Mouse (Mus musculus) myocyte (in vitro differentiated cells): ENCODE measurements around the gene Mov10. TPM values are rescaled to one million over a fixed set of nuclear protein-coding genes. Genes with fewer than 3 reads are reported as not detected.

ENCODE experiments used
- H3K27me3 ChIP-seq: one replicate; pipeline ENCODE4 v1.6.1; 2011; ENCODE audit not compliant: control insufficient read depth, insufficient read depth, insufficient read length
- H3K36me3 ChIP-seq: one replicate; pipeline ENCODE4 v1.6.1; 2011; ENCODE audit not compliant: control insufficient read depth, insufficient read depth
- H3K4me2 ChIP-seq: one replicate; pipeline ENCODE4 v1.6.1; 2011; ENCODE audit warnings: low read depth, control low read depth
- H3K4me3 ChIP-seq: one replicate; pipeline ENCODE4 v1.5.1; 2011; ENCODE audit warnings: mild to moderate bottlenecking, control low read depth, moderate library complexity
- H3K79me2 ChIP-seq: one replicate; pipeline ENCODE4 v1.6.1; 2011; ENCODE audit not compliant: control insufficient read depth, insufficient read depth
- H3ac ChIP-seq: one replicate; pipeline ENCODE4 v1.6.1; 2011; ENCODE audit not compliant: control insufficient read depth, insufficient read length
- CEBPB ChIP-seq: IDR thresholded peaks from 2 replicates; pipeline ENCODE4 v1.6.1; 2011; ENCODE audit warnings: mild to moderate bottlenecking, moderate library complexity; ENCODE audit not compliant: poor library complexity, insufficient read depth, severe bottlenecking
- E2F4 ChIP-seq: IDR thresholded peaks from one replicate; pipeline ENCODE4 v1.6.1; 2011; ENCODE audit warnings: mild to moderate bottlenecking, control low read depth, moderate library complexity; ENCODE audit not compliant: insufficient read depth
- MAX ChIP-seq: IDR thresholded peaks from one replicate; pipeline ENCODE4 v1.6.1; 2011; ENCODE audit warnings: low read depth, mild to moderate bottlenecking, control low read depth
- MYOD1 ChIP-seq, 3 experiments: IDR thresholded peaks; one replicate each; pipeline ENCODE4 v1.6.1; 2011; ENCODE audit warnings: control low read depth in 2 of 3, low read depth in 2 of 3, mild to moderate bottlenecking in 2 of 3, moderate library complexity in 1 of 3; ENCODE audit not compliant: insufficient read length in 2 of 3, control insufficient read depth in 1 of 3
- MYOG ChIP-seq, 3 experiments: IDR thresholded peaks; one replicate each; pipeline ENCODE4 v1.6.1; 2011; ENCODE audit warnings: control low read depth in 2 of 3, low read depth in 2 of 3, mild to moderate bottlenecking in 2 of 3; ENCODE audit not compliant: insufficient read length in 2 of 3, control insufficient read depth in 1 of 3, insufficient read depth in 1 of 3
- POLR2A ChIP-seq: IDR thresholded peaks from one replicate; pipeline ENCODE4 v1.6.1; 2011; ENCODE audit warnings: low read depth, mild to moderate bottlenecking, control low read depth, moderate library complexity; ENCODE audit not compliant: insufficient read length
- POLR2AphosphoS2 ChIP-seq: IDR thresholded peaks from one replicate; pipeline ENCODE4 v1.6.1; 2011; ENCODE audit warnings: low read depth, control low read depth; ENCODE audit not compliant: insufficient read length
- REST ChIP-seq: IDR thresholded peaks from one replicate; pipeline ENCODE4 v1.6.1; 2011; ENCODE audit warnings: mild to moderate bottlenecking, control low read depth, moderate library complexity; ENCODE audit not compliant: insufficient read depth, insufficient read length
- SRF ChIP-seq: IDR thresholded peaks from one replicate; pipeline ENCODE4 v1.6.1; 2011; ENCODE audit warnings: low read depth; ENCODE audit not compliant: control insufficient read depth, insufficient read length
- TCF12 ChIP-seq: IDR thresholded peaks from one replicate; pipeline ENCODE4 v1.6.1; 2011; ENCODE audit warnings: mild to moderate bottlenecking, control low read depth; ENCODE audit not compliant: poor library complexity, insufficient read depth, severe bottlenecking
- TCF3 ChIP-seq: IDR thresholded peaks from one replicate; pipeline ENCODE4 v1.6.1; 2011; ENCODE audit warnings: low read depth, control low read depth; ENCODE audit not compliant: insufficient read length
- USF1 ChIP-seq: IDR thresholded peaks from one replicate; pipeline ENCODE4 v1.6.1; 2011; ENCODE audit warnings: low read depth, mild to moderate bottlenecking, control low read depth, moderate library complexity
- polyA plus RNA-seq: library from polyadenylated mRNA; unstranded; fragments of >200 nt; fragmentation: generic; extraction: Trizol; gene quantifications from one replicate; pipeline ENCODE4 v1.2.1, GENCODE M21; 2012; ENCODE audit warnings: missing spikeins

Gene Mov10
- polyA plus RNA-seq, 1 experiment: 6.7 TPM

DNA sequence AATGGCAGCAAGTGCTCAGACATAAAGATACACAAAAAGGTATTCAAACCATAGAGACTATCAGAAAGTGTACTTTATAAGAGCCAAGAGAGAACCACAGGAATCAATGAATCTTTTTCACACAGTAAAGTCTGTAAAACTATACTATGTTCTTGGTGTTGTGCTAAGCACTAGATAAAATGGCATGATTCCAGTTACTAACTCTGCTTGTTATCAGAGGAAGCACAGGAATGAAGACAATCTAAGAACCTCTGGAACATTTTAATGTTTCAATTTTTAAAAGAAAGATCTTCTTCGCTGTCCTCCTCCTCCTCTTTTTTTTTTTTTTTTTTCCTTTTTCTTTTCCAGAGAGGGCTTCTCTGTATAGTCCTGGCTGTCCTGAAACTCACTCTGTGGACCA is 40.2 kb upstream of the Mov10 start:
- no peaks in the 10 kb centered on the region for H3K36me3 ChIP-seq
- peaks cover 99% of the 10 kb centered on the region for H3K79me2 ChIP-seq
- no peak overlapping the region for H3K4me2 ChIP-seq
- H3K4me3 ChIP-seq: no peak overlapping the region
- no peaks in the 10 kb centered on the region for H3K27me3 ChIP-seq
- TF ChIP-seq POLR2A: no peak
- TF ChIP-seq MYOD1 (IDR thresholded peaks at IDR 0.05; ENCODE audit: control insufficient read depth in 1 of 3, insufficient read length in 2 of 3, low read depth in 2 of 3): no peak
- TF ChIP-seq SRF: no peak
- TF ChIP-seq USF1: no peak
- TF ChIP-seq POLR2AphosphoS2: no peak
- TF ChIP-seq MYOG (IDR thresholded peaks at IDR 0.05; ENCODE audit: control insufficient read depth in 1 of 3, insufficient read depth in 1 of 3, insufficient read length in 2 of 3, low read depth in 2 of 3): no peak
- no peak for TF ChIP-seq MAX
- TF ChIP-seq E2F4: no peak
- TF ChIP-seq TCF3: no peak
- TF ChIP-seq TCF12: no peak
- no peak for TF ChIP-seq REST
- TF ChIP-seq CEBPB: no peak
- no peak overlapping the region for H3ac ChIP-seq

DNA sequence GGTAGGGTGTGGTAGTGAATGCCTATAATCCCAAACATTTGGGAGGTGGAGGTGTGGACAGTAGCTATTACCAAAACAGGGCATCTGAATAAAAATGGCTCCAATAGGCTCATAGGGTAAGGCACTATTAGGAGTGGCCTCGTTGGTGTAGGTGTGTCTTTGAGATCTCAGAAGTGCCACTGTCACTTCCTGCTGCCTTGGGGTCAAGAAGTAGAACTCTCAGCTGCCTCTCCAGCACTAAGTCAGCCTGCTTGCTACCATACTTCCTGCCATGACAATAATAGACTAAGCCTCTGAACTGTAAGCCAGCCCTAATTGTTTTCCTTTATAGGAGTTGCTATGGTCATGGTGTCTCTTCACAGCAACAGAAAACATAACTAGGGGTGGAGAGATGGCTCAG is 37.7 kb upstream of the Mov10 start:
- H3K27me3 ChIP-seq: no peaks in the 10 kb centered on the region
- H3K4me3 ChIP-seq: no peak overlapping the region
- TF ChIP-seq POLR2A: no peak
- no peak for TF ChIP-seq MYOD1 (IDR thresholded peaks at IDR 0.05; ENCODE audit: control insufficient read depth in 1 of 3, insufficient read length in 2 of 3, low read depth in 2 of 3)
- no peak for TF ChIP-seq REST
- no peak overlapping the region for H3ac ChIP-seq
- H3K4me2 ChIP-seq: no peak overlapping the region
- no peaks in the 10 kb centered on the region for H3K36me3 ChIP-seq
- H3K79me2 ChIP-seq: peaks cover 99% of the 10 kb centered on the region

DNA sequence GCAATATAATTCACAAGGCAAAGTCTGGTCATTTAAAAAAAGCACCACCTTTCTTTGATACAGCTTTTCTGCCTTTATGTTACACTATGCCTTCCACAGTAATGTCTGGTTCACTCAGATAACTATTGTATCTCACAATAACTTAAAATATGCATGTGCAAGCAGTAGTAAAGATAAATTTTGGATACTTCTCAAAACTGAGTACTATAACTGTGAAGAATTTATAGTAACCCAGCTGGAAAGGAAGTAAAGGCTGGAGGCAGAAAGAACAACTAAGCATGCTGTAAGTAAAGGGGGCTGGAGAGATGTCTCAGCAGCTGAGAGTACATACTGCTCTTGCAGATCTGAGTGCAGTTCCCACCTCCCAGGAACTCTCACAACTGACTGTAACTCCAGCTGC is 36.5 kb upstream of the Mov10 start:
- Histone ChIP-seq H3K27me3 (no peaks in the 10 kb centered on the region), H3ac (no peak overlapping the region)

DNA sequence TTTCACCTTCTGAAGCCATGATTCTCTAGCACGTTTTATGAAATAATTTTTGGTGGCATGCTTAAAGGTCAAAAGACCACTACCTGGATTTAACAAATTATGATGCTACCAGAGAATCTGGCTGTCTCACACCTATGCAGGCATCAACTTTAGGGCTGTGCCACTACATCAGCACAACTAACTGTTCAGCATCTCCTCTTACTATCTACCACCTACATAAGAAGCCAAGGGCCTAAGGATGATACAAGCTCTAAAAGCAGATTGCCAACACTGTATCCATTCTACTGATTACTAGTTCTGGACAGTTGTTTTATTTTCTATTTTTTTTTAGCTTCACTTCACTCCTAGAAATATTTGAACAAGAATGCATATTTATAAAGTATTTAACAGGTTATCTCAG is 36.1 kb upstream of the Mov10 start:
- no peak overlapping the region for H3K4me3 ChIP-seq

More for the DNA sequence above, 36.5 kb upstream of the Mov10 start:
- H3K36me3 ChIP-seq: no peaks in the 10 kb centered on the region
- TF ChIP-seq TCF12 (no peak), SRF (no peak), MYOG (IDR thresholded peaks at IDR 0.05; ENCODE audit: control insufficient read depth in 1 of 3, insufficient read depth in 1 of 3, insufficient read length in 2 of 3, low read depth in 2 of 3) (no peak), E2F4 (no peak), REST (no peak), POLR2A (no peak), CEBPB (no peak), TCF3 (no peak), USF1 (no peak), MAX (no peak), POLR2AphosphoS2 (no peak), MYOD1 (IDR thresholded peaks at IDR 0.05; ENCODE audit: control insufficient read depth in 1 of 3, insufficient read length in 2 of 3, low read depth in 2 of 3) (no peak)
- H3K4me2 ChIP-seq: no peak overlapping the region
- no peak overlapping the region for H3K4me3 ChIP-seq
- H3K79me2 ChIP-seq: peaks cover 99% of the 10 kb centered on the region

DNA sequence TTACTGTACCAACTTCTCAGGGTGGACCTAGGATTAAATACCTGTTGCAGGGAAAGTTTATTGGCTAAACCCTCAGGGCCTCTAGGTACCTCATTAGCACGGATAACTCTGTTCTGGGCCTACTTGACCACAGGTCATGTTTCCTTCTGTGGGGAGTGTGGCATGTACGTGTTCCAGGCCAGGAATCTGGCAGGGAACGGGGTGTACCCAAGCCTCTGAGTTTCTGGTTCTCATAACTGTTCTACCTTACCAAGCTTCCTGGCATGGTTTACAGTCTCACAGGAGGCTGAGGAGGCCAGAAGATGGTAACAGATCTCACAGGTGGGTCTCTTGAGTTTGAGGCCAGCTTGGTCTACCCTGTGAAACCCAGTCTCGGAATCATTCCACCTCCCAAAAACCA is 28.2 kb upstream of the Mov10 start:
- no peak overlapping the region for H3ac ChIP-seq
- no peaks in the 10 kb centered on the region for H3K27me3 ChIP-seq
- TF ChIP-seq TCF3: no peak
- TF ChIP-seq MAX: no peak
- no peak for TF ChIP-seq REST
- H3K36me3 ChIP-seq: peaks cover 5% of the 10 kb centered on the region
- peaks cover 69% of the 10 kb centered on the region for H3K79me2 ChIP-seq
- no peak overlapping the region for H3K4me2 ChIP-seq
- no peak overlapping the region for H3K4me3 ChIP-seq

More for the DNA sequence above, 36.1 kb upstream of the Mov10 start:
- H3ac ChIP-seq: no peak overlapping the region
- peaks cover 99% of the 10 kb centered on the region for H3K79me2 ChIP-seq
- TF ChIP-seq TCF12: no peak
- no peak for TF ChIP-seq MAX
- no peak for TF ChIP-seq POLR2AphosphoS2
- TF ChIP-seq REST: no peak
- no peak for TF ChIP-seq MYOD1 (IDR thresholded peaks at IDR 0.05; ENCODE audit: control insufficient read depth in 1 of 3, insufficient read length in 2 of 3, low read depth in 2 of 3)
- TF ChIP-seq POLR2A: no peak
- TF ChIP-seq CEBPB: no peak
- TF ChIP-seq SRF: no peak
- no peak for TF ChIP-seq TCF3
- no peak for TF ChIP-seq E2F4
- TF ChIP-seq MYOG (IDR thresholded peaks at IDR 0.05; ENCODE audit: control insufficient read depth in 1 of 3, insufficient read depth in 1 of 3, insufficient read length in 2 of 3, low read depth in 2 of 3): no peak
- TF ChIP-seq USF1: no peak
- no peaks in the 10 kb centered on the region for H3K36me3 ChIP-seq
- no peak overlapping the region for H3K4me2 ChIP-seq
- no peaks in the 10 kb centered on the region for H3K27me3 ChIP-seq
